Mouse (Mus musculus): Measurements from ENCODE around the gene Prss2.
"Not testable (repeated sequence)": the region's sequence is repeated elsewhere in the genome, so short reads cannot be mapped to it uniquely, and the experiment has no call there.

Gene Prss2

GRCm38 (mm10) chr6:41521487-41521886 lies at the start of gene Prss2:
Gene Prss2, plus strand, starts transcription at chr6:41521787.
- DNase-seq (ENCODE audit: low spot score): no peak

DNA sequence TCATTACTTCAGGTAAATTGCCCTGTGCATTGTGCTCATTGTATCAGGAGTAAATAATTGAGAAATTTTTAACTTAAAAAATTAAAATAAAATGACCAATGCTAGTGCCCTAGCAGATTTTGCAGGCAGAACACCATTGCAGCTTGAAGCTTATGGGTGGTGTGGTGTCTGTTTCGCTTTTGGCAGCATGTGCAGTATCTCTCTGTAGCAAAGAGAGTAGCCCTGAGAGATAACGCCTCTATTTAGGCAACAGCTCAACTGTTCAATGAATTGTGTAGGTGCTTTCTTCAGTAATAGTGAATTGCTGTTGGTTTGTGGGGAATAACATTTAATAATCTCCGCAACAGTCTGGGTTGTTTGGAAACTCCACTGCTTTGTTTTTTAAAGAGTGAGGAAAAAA lies 22.2 kb upstream of the Prss2 start:
- no peak for DNase-seq (ENCODE audit: low spot score)

DNA sequence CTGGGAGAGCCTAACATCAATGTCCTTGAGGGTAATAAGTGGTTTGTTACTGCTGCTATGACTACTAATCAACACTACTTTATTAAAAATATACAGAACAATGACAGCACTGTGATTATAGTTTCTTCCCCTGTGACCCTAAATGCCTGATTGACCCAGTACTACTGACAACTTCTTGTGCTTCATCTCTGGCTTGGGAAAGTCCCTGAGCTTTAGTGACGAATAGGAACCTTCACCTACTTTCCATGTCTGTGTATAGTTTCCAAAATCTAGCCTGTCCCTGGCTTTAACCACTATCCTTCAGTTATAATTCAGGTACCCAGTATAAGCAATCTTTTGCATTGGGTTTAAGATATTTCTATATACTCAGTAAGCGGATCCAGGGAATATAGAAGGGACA lies 16.7 kb upstream of the Prss2 start:
- DNase-seq (ENCODE audit: low spot score): no peak

- no peak for DNase-seq (ENCODE audit: low spot score)
Measured at GRCm38 (mm10) chr6:41505323-41505722, 16.3 kb upstream of the Prss2 start.

DNA sequence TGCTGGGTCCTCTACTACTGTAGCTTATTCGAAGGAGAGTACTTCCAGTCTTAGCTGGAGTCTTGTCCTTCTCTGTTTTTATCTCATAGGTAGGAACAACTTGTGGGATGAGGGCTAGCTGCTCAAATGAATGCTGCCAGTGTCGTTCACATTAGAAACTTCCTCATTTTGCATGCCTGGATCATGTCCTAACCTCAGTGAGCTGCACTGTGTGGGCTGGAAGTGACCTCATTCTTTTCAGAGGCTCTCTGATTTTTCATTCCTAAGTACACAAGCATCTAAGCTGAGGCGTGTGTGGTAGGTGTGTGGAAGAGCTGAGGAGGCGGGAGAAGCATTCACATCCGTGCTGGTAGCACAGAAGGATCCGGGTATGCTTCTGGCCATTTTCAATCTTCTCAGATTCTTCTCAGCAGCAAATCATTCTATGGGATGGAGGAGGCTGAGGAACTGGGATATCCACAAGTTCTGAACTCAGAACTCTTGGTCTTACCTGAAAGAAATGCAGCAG lies 3.5 kb upstream of the Prss2 start:
- no peak for DNase-seq (ENCODE audit: low spot score)

DNA sequence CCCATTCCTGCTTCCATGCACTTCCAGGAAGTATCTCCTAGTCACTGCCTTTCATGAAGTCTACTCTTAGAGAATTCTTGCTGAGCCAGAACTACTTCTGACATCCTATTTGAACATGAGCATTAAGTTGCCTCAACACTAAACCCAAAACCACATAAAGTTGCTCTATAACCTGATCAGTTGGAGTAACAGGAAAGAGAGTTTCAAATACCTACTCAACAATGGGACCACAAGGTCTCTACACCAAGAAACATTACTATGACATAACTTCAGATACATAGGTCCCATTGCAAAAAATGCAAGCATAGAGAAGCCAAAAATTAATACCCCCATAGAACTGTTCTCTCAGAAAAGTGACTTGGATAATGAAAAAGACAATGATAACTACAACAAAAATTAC lies 4.9 kb downstream of the Prss2 start:
- no peak for DNase-seq (ENCODE audit: low spot score)

- DNase-seq (ENCODE audit: low spot score): no peak
Measured at GRCm38 (mm10) chr6:41527402-41527801, 5.8 kb downstream of the Prss2 start.

GRCm38 (mm10) chr6:41529987-41530386 lies 8.4 kb downstream of the Prss2 start:
- DNase-seq (ENCODE audit: low spot score): not testable (repeated sequence)

DNA sequence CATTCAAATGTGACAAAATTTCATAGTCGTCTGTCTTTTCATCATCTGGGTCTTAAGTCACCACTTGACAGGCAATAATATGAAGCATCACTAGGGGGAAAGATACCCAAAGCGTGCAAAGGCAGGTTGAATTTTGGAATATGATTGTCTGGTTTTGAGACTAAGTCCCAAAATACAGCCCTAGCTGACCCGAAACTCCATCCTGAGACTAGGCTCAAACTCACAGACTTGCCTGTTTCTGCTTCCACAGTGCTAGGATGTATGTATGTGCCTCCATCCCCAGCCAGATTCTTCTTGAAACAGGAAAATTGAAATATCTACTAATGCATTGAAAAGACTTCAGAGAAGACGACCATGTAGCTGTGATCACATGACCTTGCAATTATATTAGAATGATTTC lies 10.6 kb downstream of the Prss2 start:
- DNase-seq (ENCODE audit: low spot score): no peak

DNA sequence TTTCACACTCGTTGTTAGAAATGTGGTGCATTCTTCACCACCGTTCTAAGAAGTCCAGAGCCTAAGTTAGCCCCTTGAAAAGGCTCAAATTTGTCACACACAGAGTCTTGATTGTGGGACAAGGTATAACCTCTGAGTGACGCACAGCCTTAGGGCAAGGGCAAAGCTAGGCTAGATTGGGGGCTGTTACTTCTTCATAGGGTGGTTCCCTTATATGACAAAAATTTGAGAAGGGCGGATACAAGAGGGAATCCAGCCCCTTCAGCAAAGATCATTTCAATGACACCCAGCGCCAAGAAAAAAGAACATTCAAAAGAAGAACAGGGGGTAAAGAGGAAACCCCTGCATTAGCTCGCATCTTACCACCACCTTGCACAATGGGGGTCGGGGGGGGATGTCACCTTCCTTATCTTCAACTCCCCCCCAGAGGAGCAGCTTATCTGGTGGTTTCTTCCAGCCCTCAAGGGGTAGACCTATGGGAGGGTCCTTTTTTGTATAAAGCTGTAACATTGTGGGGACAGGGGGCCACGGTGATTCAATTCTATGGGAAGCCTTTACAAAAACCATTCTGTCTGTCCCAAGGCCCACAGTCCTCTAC lies 11.2 kb downstream of the Prss2 start:
- DNase-seq (ENCODE audit: low spot score): no peak

DNA sequence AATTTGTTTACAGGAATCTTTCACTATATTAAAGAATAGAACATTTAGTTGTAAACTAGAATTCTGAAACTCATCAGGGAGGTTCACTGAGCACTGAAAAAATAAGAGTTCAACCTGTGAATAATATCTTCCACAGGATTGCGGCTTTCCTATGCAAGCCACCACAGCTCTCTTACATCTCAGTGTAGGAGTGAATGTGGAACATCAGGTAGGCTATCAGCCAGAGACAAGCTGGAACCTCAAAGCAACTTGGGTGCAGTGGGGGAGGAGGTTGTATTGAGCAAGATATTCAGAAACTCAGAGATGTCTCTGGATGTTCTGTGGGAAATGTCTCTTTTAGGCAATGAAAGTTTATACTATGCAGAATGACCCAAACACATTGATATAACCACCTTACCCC lies 15.8 kb downstream of the Prss2 start:
- no peak for DNase-seq (ENCODE audit: low spot score)

- not testable (repeated sequence) for DNase-seq (ENCODE audit: low spot score)
Measured at GRCm38 (mm10) chr6:41538296-41538695, 16.7 kb downstream of the Prss2 start.

DNA sequence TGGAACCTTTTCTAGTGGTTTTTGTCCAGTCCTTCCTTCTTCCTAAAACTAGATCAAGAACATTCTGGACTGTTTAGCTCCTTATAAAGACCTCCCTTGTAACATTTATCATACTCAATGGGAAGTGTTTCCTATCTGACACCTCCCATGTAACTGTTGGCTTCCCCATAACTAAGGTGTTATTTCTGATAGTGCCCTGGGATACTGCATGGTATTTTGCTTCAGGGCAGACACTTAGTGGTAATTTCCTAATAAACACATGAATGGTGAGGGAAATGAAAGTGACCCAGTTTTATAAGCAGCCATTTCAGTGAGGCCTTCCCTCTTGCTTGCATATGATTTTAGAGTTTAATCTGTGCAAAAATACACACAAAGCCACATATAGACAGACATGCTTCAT lies 19.2 kb downstream of the Prss2 start:
- DNase-seq (ENCODE audit: low spot score): no peak

- no peak for DNase-seq (ENCODE audit: low spot score)
Measured at GRCm38 (mm10) chr6:41541746-41542145, 20.2 kb downstream of the Prss2 start.

DNA sequence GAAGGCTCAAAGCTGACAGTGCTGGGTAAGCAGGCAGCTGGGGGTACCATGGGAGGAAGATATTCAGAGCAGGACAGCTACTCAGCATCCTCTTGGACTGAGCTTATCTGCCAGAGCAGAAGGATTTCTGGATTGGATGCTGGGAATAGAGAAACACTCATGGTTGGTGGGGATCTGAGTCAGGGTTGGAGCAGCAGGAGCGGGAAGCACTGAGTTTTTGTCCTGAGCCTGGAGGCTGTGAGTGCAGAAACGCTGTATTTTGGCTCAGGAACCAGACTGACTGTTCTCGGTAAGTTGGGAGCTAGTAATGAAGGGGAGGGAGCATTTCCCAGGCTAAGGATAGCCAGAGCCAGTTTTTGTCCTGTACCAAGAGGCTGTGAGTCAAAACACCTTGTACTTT lies 21.4 kb downstream of the Prss2 start:
- DNase-seq (ENCODE audit: low spot score): no peak

DNA sequence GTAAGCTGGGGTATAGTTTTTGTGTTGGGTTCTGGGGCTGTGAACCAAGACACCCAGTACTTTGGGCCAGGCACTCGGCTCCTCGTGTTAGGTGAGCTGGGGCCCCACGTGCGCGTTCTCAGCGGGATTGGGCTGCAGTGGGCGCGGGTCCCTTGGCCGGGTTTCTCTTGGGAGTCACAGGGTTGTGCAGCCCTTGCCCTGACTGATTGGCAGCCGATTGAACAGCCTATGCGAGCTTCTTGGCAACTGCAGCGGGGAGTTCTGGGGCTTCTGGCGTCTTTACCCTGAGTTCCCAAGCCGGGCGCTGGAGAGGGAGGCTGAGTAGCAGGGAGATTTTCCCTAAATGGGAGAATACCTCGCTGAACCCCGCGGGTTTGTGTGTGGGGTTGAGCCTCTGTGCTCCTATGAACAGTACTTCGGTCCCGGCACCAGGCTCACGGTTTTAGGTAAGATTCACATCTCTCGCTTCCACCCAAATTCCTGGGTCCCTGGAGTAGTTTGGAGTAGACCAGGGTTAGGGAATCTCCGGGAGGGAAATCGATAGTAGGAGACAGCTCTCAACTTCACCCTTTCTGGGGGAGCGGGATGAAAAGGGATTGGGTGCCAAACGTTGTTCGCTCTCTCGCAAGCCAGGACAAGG lies 21.9 kb downstream of the Prss2 start:
- no peak for DNase-seq (ENCODE audit: low spot score)

DNA sequence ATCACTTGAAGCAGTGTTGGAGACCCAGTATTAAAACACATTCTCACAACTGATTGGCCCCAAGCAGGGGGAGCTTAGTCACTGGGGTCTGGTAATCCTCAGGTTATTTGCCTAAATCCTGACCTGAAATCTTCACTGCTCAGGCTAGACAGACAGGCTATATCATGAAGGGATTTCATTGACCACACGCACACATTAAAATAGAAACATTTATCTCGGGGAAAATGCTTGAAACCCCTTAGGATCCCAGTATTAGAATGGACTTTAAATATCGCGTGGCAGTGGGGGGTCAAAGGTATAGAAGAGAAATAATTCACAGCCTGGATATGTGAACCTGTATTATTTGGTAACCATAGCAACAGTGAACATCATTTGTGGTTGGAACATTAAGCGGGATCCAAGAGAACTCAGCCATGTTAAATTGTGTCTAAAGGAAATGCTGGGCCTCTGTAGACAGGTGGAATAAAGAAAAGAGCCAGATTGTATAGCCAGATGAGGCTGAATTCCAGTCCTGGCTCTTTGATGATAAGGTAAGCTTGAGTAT lies 22.9 kb downstream of the Prss2 start:
- DNase-seq (ENCODE audit: low spot score): no peak

GRCm38 (mm10) chr6:41545266-41545665 lies 23.7 kb downstream of the Prss2 start:
- no peak for DNase-seq (ENCODE audit: low spot score)

DNA sequence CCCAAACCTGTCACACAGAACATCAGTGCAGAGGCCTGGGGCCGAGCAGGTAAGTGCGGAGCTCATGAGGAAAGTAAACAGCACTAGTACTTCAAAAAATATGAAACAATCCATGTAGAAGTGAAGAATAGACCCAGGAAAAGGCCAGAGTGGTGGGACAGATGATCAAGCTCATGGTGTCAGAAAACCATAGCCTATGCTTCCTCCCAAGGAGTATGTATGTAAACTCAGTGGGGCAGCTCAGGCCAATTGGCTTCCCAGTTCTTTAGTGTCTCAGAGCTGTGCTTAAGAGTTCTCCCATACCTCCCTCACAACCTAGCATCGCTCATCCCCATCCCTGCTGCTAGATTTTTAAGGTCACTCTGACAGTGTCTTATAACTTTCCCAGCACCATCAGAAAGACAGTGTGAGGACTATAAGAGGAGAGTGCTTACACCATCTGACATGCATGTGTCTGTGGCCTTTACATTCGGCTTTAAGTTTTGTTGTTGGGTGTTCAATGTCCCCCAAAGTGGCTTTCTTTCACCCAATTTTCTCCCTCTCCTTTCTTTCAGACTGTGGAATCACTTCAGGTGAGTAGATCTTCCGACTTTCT lies 25.6 kb downstream of the Prss2 start:
- DNase-seq (ENCODE audit: low spot score): no peak

DNA sequence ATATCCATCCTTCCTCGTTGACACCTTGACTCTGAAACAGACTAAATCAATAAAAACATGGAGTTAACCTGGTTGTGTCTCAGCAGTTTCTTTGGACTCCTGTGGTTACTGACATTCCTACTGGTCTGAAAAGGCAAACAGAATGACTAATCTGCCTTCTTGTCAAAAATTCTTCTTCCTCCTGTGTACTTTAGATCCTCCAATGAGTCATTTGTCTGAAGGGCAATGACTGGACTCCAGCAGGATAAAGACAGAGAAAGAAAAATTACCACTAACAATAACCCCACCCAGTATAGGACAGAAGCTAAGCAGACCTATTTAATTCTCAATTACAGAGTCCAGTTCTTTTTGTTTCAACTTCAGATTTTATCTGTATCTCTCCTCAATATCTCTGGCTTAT lies 26.7 kb downstream of the Prss2 start:
- no peak for DNase-seq (ENCODE audit: low spot score)

DNA sequence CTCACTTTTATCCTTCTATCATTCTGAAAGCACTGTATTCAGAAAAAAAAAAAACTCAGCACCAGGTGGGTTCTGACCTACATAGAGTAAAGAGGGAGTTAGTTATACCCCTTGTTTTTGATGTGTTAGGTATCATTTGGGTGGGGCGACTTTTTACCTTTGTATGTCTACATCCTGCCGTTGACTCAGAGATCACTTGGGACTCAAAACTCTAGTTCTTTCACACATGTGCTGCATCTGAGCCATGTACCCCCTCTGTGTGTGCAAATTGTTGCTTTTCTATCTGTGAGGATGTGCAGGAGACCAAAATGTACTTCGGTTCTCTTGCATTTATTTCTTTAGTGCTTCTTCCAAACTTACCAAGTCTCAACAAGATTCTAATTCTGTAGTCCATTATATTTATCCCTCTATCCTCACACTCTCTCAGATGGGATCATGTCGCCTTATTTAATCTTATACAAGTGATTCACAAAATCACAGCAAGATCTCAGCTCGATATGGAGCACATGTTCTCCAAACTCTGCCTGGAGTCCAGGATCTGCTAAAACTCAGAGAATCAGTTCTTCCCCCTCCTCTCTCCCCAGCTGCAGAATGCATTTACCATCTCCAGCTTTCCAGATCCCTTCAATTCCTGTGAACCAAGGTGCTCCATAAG lies 31.9 kb downstream of the Prss2 start:
- no peak for DNase-seq (ENCODE audit: low spot score)

DNA sequence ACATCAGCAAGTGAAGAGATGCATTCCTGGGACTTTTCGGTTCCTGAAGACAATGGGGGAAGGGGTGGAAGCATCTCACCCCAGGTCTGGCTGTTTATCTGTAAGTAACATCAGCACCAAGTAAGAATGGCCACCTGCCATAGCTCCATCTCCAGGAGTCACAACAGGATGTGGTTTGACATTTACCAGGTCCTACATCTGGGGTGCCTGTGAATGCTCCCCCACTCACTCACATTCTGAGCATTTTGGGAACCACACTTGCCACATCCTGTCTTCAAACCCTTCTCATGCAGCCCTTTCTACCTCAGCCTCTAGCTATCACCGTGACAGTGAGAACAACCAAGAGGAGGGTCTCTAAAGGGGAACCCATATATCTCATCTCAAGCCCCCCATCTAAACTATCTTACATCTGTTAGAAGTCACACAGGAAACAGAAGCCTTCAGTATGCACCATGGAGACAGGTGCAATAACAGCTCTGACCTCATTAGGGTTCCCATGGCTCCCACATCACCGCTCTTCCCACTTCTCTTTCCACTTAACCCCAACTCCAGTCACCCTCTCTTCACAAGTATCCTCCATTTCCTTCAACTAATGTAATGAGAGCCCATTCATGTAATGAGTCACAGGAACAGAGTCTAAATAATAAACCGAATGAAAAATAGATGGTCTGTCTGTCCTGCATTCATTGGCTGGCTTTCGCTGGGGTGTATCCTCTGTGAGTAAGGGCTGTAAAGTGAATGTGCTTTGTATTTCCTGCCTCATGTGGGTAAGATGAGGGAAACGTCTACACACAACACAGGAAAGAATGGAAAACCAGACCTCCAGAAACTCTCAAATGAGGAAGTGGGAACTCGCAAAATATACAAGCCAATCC lies 32.9 kb downstream of the Prss2 start:
- DNase-seq (ENCODE audit: low spot score): peak; percentile 31
